Mouse (Mus musculus): ENCODE measurements around the gene Dusp16. TPM values are rescaled to one million over a fixed set of nuclear protein-coding genes. Genes with fewer than 3 reads are reported as not detected.

The Dusp16 gene
- polyA plus RNA-seq, 1 experiment from 2014 or later = 5.3 TPM

DNA sequence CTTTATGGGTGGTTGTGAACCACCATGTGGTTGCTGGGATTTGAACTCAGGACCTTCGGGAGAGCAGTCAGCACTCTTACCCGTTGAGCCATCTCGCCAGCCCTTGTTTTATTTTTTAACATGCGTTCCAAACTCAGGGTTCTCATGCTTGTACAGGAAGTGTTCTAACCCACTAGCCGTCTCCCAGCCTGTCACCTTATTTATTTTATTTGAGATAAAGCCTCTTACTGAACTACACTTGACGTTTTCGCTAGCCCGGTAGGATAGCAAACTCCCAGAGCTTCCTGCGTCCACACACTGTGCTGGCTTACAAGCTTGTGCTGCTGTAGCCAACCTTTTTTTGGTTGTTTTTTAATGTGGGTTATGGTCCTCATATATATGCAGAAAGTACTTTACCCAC is 126.6 kb downstream of the Dusp16 start:
- 62% methylated on average over 9 of the region's 9 CpGs for WGBS (ENCODE audit: insufficient replicate concordance)
- H3K4me2 ChIP-seq (ENCODE audit: low read depth, low read length) = no peak overlapping the region
- no peak for DNase-seq
- no peaks in the 10 kb centered on the region for H3K36me3 ChIP-seq (replicated peaks; ENCODE audit: insufficient read depth, low read length)
- H3K9me3 ChIP-seq (ENCODE audit: low read length) = no peaks in the 10 kb centered on the region
- H3K27me3 ChIP-seq (ENCODE audit: insufficient read depth, low read length) = no peaks in the 10 kb centered on the region
- no peak for ATAC-seq
- no peak overlapping the region for H3K9ac ChIP-seq (replicated peaks)
- peaks cover 17% of the 10 kb centered on the region for H3K4me1 ChIP-seq (ENCODE audit: insufficient read depth)
- H3K4me3 ChIP-seq (ENCODE audit: low read depth, low read length) = no peak overlapping the region
- H3K27ac ChIP-seq (ENCODE audit: low read depth) = no peak overlapping the region
- TF ChIP-seq CTCF (IDR thresholded peaks at IDR 0.05; ENCODE audit: low read depth) (no peak), EP300 (IDR thresholded peaks at IDR 0.05; ENCODE audit: low read depth) (no peak)

Other genes starting within 250 kb of the Dusp16 start
- 10.1 and 10.7 TPM in 2 replicates for gene Lrp6, start 225.7 kb downstream of the Dusp16 start, polyA plus RNA-seq (2015; fragmentation: Nextera tagmentation; extraction: Ambion mirVana)
- gene Mansc1, start 160.1 kb downstream of the Dusp16 start, polyA plus RNA-seq (2015; fragmentation: Nextera tagmentation; extraction: Ambion mirVana) = 1.6 TPM in 2 replicates
- gene Borcs5, start 153.1 kb downstream of the Dusp16 start, polyA plus RNA-seq (2015; fragmentation: Nextera tagmentation; extraction: Ambion mirVana) = 8.2 and 8.3 TPM in 2 replicates
- gene Crebl2, start 37.5 kb upstream of the Dusp16 start, polyA plus RNA-seq (2015; fragmentation: Nextera tagmentation; extraction: Ambion mirVana) = 6.3 and 6.6 TPM in 2 replicates
- gene Gpr19, start 106.0 kb upstream of the Dusp16 start, polyA plus RNA-seq (2015; fragmentation: Nextera tagmentation; extraction: Ambion mirVana) = 4.6 and 4.8 TPM in 2 replicates
- 10.9 and 14.1 TPM in 2 replicates for gene Cdkn1b, start 127.8 kb upstream of the Dusp16 start, polyA plus RNA-seq (2015; fragmentation: Nextera tagmentation; extraction: Ambion mirVana)
- gene Apold1, start 189.1 kb upstream of the Dusp16 start, polyA plus RNA-seq (2015; fragmentation: Nextera tagmentation; extraction: Ambion mirVana) = 2.4 and 2.5 TPM in 2 replicates
- 32.5 and 34.8 TPM in 2 replicates for gene Ddx47, start 219.0 kb upstream of the Dusp16 start, polyA plus RNA-seq (2015; fragmentation: Nextera tagmentation; extraction: Ambion mirVana)

Measured in liver, postnatal 0 days (tissue).